Mouse (Mus musculus): ENCODE measurements around the gene 5330417C22Rik. TPM values are rescaled to one million over a fixed set of nuclear protein-coding genes. Genes with fewer than 3 reads are reported as not detected.

5330417C22Rik gene
- 0.05 and 0.11 TPM in 2 replicates for polyA plus RNA-seq (2012; rRNA removed)

GRCm38 (mm10) chr3:108536517-108537260 is at the start of gene 5330417C22Rik:
TSS of gene 5330417C22Rik (minus strand) at chr3:108536536.

GRCm38 (mm10) chr3:108571443-108572294 is 35.3 kb upstream of the 5330417C22Rik start, which contains the start of gene Taf13:
TSS of gene Taf13 (plus strand) at chr3:108571698.

GRCm38 (mm10) chr3:108562133-108562730 is 25.9 kb upstream of the 5330417C22Rik start, which contains the start of gene Tmem167b:
TSS of gene Tmem167b (minus strand) at chr3:108562466.

GRCm38 (mm10) chr3:108533951-108534350 is 2.4 kb downstream of the 5330417C22Rik start, which contains the start of gene 1700013F07Rik:
TSS of gene 1700013F07Rik (plus strand) at chr3:108534150.

GRCm38 (mm10) chr3:108444698-108445365 is 91.5 kb downstream of the 5330417C22Rik start, which contains the start of gene Sars:
TSS of gene Sars (minus strand) at chr3:108445209.

GRCm38 (mm10) chr3:108414857-108415830 is 121.2 kb downstream of the 5330417C22Rik start, which contains the start of gene Celsr2:
TSS of gene Celsr2 (minus strand) at chr3:108415552.

Other genes with a start within 250 kb of the 5330417C22Rik start
- 0.16 and 0.25 TPM in 2 replicates for gene Mybphl, start 171.6 kb downstream of the 5330417C22Rik start, polyA plus RNA-seq (2012; rRNA removed)
- gene Psrc1, start 152.7 kb downstream of the 5330417C22Rik start, polyA plus RNA-seq (2012; rRNA removed) = 20.7 and 20.8 TPM in 2 replicates
- gene Celsr2, start 121.0 kb downstream of the 5330417C22Rik start, polyA plus RNA-seq (2012; rRNA removed) = 0.23 and 0.29 TPM in 2 replicates
- gene Sars, start 91.3 kb downstream of the 5330417C22Rik start, polyA plus RNA-seq (2012; rRNA removed) = 46.8 and 52.8 TPM in 2 replicates
- gene 1700013F07Rik, start 2.4 kb downstream of the 5330417C22Rik start, polyA plus RNA-seq (2012; rRNA removed) = not detected in 2 replicates
- 3.4 and 4.7 TPM in 2 replicates for gene Tmem167b, start 25.9 kb upstream of the 5330417C22Rik start, polyA plus RNA-seq (2012; rRNA removed)
- 6.1 and 6.8 TPM in 2 replicates for gene Taf13, start 35.2 kb upstream of the 5330417C22Rik start, polyA plus RNA-seq (2012; rRNA removed)
- gene Wdr47, start 54.7 kb upstream of the 5330417C22Rik start, polyA plus RNA-seq (2012; rRNA removed) = 1.5 TPM in 2 replicates
- gene Clcc1, start 117.4 kb upstream of the 5330417C22Rik start, polyA plus RNA-seq (2012; rRNA removed) = 25.3 and 27.0 TPM in 2 replicates
- gene Gpsm2, start 185.8 kb upstream of the 5330417C22Rik start, polyA plus RNA-seq (2012; rRNA removed) = 19.8 and 31.5 TPM in 2 replicates
- 0.62 and 0.86 TPM in 2 replicates for gene Aknad1, start 203.1 kb upstream of the 5330417C22Rik start, polyA plus RNA-seq (2012; rRNA removed)

All from liver, embryonic 14 days (tissue).